Mouse (Mus musculus): ENCODE data around the gene Abcc6. TPM values are rescaled to one million over a fixed set of nuclear protein-coding genes. Genes with fewer than 3 reads are reported as not detected.
A peak's percentile ranks its signal among the peaks of the same experiment; 100 is the strongest.
"Not testable (repeated sequence)": the region's sequence is repeated elsewhere in the genome, so short reads cannot be mapped to it uniquely, and the experiment has no call there.

Gene Abcc6
- polyA plus RNA-seq, 1 experiment from 2014 or later = 0.05 TPM

GRCm38 (mm10) chr7:45992470-45992869 is 37.6 kb downstream of the Abcc6 start:
- in situ Hi-C loops (cut with MboI; ENCODE audit: low pct_unique_long_range_greater_than_20kb) = no loop called here
- POLR2A ChIA-PET = no interaction called here
- CTCF ChIA-PET = interaction anchor here (1.0 kb wide), 1 partner anchor 11 kb away, joined by 4 read pairs; no protein-coding TSS in a partner anchor

GRCm38 (mm10) chr7:45988344-45988743 is 41.8 kb downstream of the Abcc6 start:
- peaks cover 7% of the 10 kb centered on the region for H3K27me3 ChIP-seq
- CTCF ChIA-PET = no interaction called here
- DNase-seq (ENCODE audit: low read depth, low spot score) (no peak), ATAC-seq (no peak)
- in situ Hi-C loops (cut with MboI; ENCODE audit: low pct_unique_long_range_greater_than_20kb) = no loop called here
- TF ChIP-seq CTCF (IDR thresholded peaks at IDR 0.05) = no peak
- POLR2A ChIA-PET = no interaction called here

More at GRCm38 (mm10) chr7:45992470-45992869, 37.6 kb downstream of the Abcc6 start:
- no peak for DNase-seq (ENCODE audit: low read depth, low spot score)
- no peak for ATAC-seq
- peaks cover 6% of the 10 kb centered on the region for H3K27me3 ChIP-seq
- no peak for TF ChIP-seq CTCF (IDR thresholded peaks at IDR 0.05)

- in situ Hi-C loops (cut with MboI; ENCODE audit: low pct_unique_long_range_greater_than_20kb) = no loop called here
- DNase-seq (ENCODE audit: low read depth, low spot score) (no peak), ATAC-seq (no peak)
- ChIA-PET POLR2A (no interaction called here), CTCF (interaction anchor here (1.0 kb wide), 1 partner anchor 16 kb away, joined by 4 read pairs; no protein-coding TSS in a partner anchor)
- no peak for TF ChIP-seq CTCF (IDR thresholded peaks at IDR 0.05)
- H3K27me3 ChIP-seq = peaks cover 13% of the 10 kb centered on the region
These were observed 43.2 kb downstream of the Abcc6 start for GRCm38 (mm10) chr7:45986893-45987292.

GRCm38 (mm10) chr7:45981612-45982011 is 48.5 kb downstream of the Abcc6 start:
- no peak for ATAC-seq
- H3K27me3 ChIP-seq = peaks cover 26% of the 10 kb centered on the region
- CTCF ChIA-PET = interaction anchor here (1.1 kb wide), 1 partner anchor 11 kb away, joined by 4 read pairs; no protein-coding TSS in a partner anchor
- TF ChIP-seq CTCF (IDR thresholded peaks at IDR 0.05) = no peak
- POLR2A ChIA-PET = no interaction called here
- no peak for DNase-seq (ENCODE audit: low read depth, low spot score)
- in situ Hi-C loops (cut with MboI; ENCODE audit: low pct_unique_long_range_greater_than_20kb) = no loop called here

- ATAC-seq (no peak), DNase-seq (ENCODE audit: low read depth, low spot score) (no peak)
- peaks cover 5% of the 10 kb centered on the region for H3K27me3 ChIP-seq
- no peak for TF ChIP-seq CTCF (IDR thresholded peaks at IDR 0.05)
- CTCF ChIA-PET = no interaction called here
- in situ Hi-C loops (cut with MboI; ENCODE audit: low pct_unique_long_range_greater_than_20kb) = no loop called here
- POLR2A ChIA-PET = no interaction called here
These were observed 55.6 kb downstream of the Abcc6 start for GRCm38 (mm10) chr7:45974512-45974911.

DNA sequence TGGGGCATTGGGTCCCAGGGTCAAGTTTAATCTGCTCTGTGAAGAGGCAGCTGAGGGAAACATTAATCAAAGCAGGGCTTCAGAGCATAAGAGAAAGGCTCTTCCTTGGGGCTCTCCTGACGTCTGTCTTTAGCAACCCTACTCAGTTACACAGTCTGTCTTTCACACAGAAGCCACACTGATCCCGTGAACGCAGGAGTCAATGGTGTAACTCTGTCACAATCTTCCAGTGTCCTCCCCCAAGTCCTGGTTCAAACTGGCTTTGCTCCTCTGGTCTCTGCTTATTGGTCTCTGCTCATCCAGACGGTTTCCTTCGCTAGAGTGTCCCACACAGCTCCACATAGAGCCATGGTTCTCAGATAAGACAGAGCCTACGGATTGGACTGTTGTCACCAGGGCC is 56.0 kb downstream of the Abcc6 start:
- DNase-seq (ENCODE audit: low read depth, low spot score) (no peak), ATAC-seq (peak; percentile 8)
- CTCF ChIA-PET = interaction anchor here (1.1 to 1.6 kb wide), 2 partner anchors 13 to 39 kb away, joined by 4 to 6 read pairs; no protein-coding TSS in a partner anchor
- peaks cover 4% of the 10 kb centered on the region for H3K27me3 ChIP-seq
- TF ChIP-seq CTCF (IDR thresholded peaks at IDR 0.05) = no peak
- in situ Hi-C loops (cut with MboI; ENCODE audit: low pct_unique_long_range_greater_than_20kb) = no loop called here
- POLR2A ChIA-PET = no interaction called here

- no peak for ATAC-seq
- DNase-seq (ENCODE audit: low read depth, low spot score) = no peak
- peaks cover 9% of the 10 kb centered on the region for H3K27me3 ChIP-seq
- ChIA-PET CTCF (interaction anchor here (1.1 to 1.6 kb wide), 2 partner anchors 13 to 39 kb away, joined by 4 to 6 read pairs; no protein-coding TSS in a partner anchor), POLR2A (interaction anchor here (0.6 kb wide), 1 partner anchor 11 kb away, joined by 3 read pairs; no protein-coding TSS in a partner anchor)
- in situ Hi-C loops (cut with MboI; ENCODE audit: low pct_unique_long_range_greater_than_20kb) = no loop called here
- TF ChIP-seq CTCF (IDR thresholded peaks at IDR 0.05) = no peak
These were observed 56.8 kb downstream of the Abcc6 start for GRCm38 (mm10) chr7:45973271-45973687.

GRCm38 (mm10) chr7:45971831-45972723 is 58.0 kb downstream of the Abcc6 start:
- ChIA-PET CTCF (no interaction called here), POLR2A (no interaction called here)
- DNase-seq (ENCODE audit: low read depth, low spot score) (no peak), ATAC-seq (no peak)
- in situ Hi-C loops (cut with MboI; ENCODE audit: low pct_unique_long_range_greater_than_20kb) = no loop called here
- no peak for TF ChIP-seq CTCF (IDR thresholded peaks at IDR 0.05)
- peaks cover 15% of the 10 kb centered on the region for H3K27me3 ChIP-seq

DNA sequence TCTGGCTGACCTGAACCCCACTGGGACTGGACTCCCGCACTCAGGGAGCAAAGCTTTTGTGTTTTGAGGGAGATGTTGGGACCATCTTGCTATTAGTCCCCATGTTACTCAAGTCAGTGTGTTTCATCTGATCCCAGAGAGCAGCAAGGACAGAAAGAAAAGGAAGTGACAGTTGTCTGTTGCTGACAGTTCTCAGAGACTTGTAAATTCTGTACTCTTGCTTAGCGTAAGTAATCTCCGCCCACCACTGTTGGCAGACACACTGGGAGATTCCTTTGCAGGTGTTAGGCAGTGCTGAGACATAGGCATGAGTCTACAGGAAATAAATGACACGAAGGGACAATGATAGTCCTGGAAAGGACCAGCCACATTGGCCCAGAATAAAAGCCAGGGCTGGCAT is 73.5 kb downstream of the Abcc6 start:
- no peak for DNase-seq (ENCODE audit: low read depth, low spot score)
- no peak for ATAC-seq
- peaks cover 8% of the 10 kb centered on the region for H3K27me3 ChIP-seq
- TF ChIP-seq CTCF (IDR thresholded peaks at IDR 0.05) = no peak
- POLR2A ChIA-PET = no interaction called here
- in situ Hi-C loops (cut with MboI; ENCODE audit: low pct_unique_long_range_greater_than_20kb) = no loop called here
- CTCF ChIA-PET = interaction anchor here (1.2 kb wide), 1 partner anchor 47 kb away, joined by 3 read pairs; no protein-coding TSS in a partner anchor

- no peak for DNase-seq (ENCODE audit: low read depth, low spot score)
- ChIA-PET POLR2A (no interaction called here), CTCF (no interaction called here)
- in situ Hi-C loops (cut with MboI; ENCODE audit: low pct_unique_long_range_greater_than_20kb) = no loop called here
- no peak for TF ChIP-seq CTCF (IDR thresholded peaks at IDR 0.05)
- ATAC-seq = no peak
- peaks cover 5% of the 10 kb centered on the region for H3K27me3 ChIP-seq
These were observed 81.0 kb downstream of the Abcc6 start for GRCm38 (mm10) chr7:45949061-45949460.

- H3K27me3 ChIP-seq; DNase-seq (ENCODE audit: low read depth, low spot score); ATAC-seq; POLR2A ChIA-PET: not testable (repeated sequence)
- CTCF ChIA-PET = interaction anchor here (1.1 to 2.0 kb wide), 2 partner anchors 37 to 70 kb away, joined by 3 to 5 read pairs; partner anchors contain the start of gene Kdelr1
- in situ Hi-C loops (cut with MboI; ENCODE audit: low pct_unique_long_range_greater_than_20kb) = loop anchor here (5.0 kb wide), 1 partner anchor 69 kb away; no protein-coding TSS in a partner anchor
- peak; percentile 65 for TF ChIP-seq CTCF (IDR thresholded peaks at IDR 0.05)
These were observed 86.8 kb downstream of the Abcc6 start for GRCm38 (mm10) chr7:45943280-45943679.
